Mouse (Mus musculus) left cerebral cortex, adult 11 months (tissue): ENCODE measurements around the gene Fmo1.

Experiments used
- DNase-seq: peaks from one replicate; pipeline ENCODE4 v3.0.0; 2022; ENCODE audit warnings: low spot score

Gene Fmo1

GRCm38 (mm10) chr1:162862328-162862727, 4.1 kb downstream of the Fmo1 start:
- DNase-seq: no peak

DNA sequence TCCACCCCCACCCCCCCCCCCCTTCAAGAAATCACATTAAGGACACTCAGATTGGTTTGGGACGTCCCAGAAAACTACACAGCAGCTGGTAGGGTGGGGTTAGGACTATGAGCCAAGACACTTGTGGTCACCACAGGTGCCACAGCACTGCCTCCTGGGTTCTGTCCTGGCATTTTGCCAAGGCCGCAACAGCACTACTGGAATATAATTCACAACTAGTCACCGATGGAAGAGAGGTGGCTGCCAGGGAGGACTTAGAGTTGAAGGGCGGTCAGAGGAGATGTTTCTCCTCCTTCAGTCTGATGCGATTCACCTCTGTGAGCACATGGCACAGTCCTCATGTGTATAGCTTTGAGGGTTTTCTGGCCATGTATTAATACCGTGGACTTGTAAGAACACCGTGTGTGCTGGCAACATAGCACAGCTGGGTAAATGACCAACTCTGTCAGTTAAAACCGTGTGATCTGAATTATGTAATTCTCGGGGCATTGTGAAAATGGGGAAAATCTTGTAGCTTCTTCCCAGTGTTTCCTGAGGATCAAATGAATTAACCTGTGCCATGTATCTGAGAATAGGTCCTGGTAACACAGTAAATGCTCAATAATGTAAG, 6.3 kb downstream of the Fmo1 start:
- DNase-seq: no peak

- no peak for DNase-seq
These were observed 6.8 kb downstream of the Fmo1 start for GRCm38 (mm10) chr1:162859545-162859976.

DNA sequence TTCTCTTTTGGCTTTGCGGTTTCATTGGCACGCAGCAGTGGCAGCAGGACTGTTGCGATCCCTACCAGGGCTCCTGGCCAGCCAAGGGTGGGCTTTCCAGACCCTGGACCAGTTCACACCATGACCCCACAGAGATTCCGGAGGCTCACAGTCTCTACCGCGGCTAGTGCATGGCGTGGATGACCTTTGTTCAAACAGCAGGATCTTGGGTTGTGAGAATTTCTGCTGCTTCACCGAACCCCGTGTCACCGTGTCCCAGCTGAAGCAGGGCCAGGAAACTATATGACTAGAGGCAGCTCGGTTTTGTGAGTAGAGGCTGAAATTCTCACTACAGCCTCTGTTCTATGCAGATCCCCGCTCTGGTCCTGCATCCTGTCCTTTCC, 7.7 kb downstream of the Fmo1 start:
- no peak for DNase-seq

DNA sequence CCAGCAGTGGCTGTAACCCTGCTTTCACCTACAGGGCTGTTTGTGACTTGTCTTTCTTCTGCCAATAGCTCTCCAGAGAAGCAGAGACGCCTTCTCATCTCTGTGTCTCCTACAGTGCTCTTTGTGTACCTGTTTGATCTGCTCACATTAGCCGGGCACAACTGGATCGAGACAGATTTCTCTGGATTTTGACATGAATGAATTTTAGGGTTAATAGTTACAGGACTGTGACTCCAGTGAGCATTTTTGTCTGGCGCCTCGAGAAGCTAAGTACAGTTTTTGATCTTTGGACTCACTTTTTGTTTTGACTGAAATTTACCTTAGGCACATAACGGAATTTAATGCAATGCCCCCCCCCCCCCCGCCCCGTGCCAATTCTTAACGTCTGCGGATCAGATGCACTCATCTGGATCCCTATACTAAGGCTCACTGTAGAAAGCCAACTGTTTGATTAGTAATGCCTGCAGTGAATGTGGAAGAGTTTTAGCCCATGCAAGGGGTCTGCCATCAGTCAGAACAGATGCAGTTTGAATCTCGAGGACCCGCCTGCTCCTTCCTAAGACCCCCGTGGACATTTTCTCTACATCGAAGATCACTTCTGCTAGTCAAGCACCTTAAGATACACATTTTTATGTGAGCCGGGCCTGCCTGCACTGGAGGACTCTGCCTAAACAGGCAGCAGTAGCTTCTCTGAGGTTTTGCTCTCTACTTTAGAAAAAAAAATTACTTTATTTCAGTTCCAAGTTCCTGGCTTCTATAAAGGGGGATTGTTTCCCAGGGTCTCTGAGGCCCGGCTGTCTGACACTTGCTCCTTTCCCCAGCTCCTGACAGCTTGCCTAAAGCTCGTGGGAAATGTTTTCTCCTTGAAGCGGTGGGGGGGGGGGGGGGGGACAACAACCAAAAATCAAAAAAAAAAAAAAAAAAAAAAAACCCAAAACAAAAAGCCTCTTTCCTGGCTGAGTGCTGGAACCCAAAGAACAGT, 8.4 kb downstream of the Fmo1 start:
- no peak for DNase-seq

GRCm38 (mm10) chr1:162853812-162854482, 12.5 kb downstream of the Fmo1 start:
- DNase-seq: no peak

DNA sequence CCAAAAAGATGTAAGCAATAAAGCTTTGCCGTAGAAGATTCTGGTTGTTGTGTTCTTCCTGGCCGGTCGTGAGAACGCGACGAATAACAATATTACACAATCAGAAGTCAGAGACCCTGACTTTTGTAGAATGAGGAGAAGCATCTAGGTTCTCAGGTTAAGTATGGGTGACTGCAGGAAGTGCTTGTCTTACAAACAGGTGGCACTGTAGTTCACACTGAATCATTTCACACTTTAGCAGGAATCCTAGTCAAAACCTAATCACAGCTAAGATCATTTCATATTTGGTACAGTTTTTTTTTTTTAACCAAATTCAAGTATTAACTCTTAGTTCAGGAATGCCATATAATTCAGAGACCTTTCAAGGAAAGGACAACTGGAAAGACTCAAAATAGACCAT, 18.9 kb downstream of the Fmo1 start:
- no peak for DNase-seq

DNA sequence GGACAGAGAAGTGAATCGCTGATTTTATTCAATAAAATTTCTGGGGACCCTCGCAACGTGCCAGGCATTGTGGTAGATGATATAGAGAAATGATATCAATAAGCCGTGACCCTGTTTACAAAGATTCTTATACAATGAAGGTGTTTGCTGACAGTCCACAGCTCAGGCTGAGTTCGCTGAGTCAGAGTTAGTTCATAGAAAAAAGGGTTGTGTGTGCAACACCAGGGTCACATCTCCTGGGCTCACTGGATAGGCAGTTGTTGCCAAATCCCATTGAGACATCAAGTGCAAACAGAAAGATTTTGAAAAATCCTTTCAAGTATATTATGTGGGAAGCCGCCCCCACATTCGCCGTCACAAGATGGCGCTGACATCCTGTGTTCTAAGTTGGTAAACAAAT, 26.2 kb downstream of the Fmo1 start:
- no peak for DNase-seq

GRCm38 (mm10) chr1:162838976-162839375, 27.4 kb downstream of the Fmo1 start:
- no peak for DNase-seq

DNA sequence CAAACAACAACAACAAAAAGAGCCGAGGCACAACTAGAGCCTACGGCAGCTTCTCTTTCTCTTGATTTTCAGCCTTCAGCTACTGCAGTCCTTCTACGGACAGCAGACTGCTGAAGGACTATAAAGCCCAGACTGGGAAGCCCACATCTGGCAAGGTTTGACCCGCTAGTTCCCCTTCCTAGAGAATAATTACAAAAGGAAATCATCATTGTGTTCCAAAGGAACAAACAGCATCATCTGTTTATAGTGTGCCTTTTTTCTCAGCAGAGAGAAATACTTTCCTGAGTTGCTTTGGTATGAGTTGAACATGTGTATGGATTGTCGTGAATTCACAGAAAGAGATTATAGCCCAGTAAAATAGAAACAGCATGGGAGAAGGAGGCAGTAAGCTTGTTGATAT, 32.1 kb downstream of the Fmo1 start:
- DNase-seq: no peak

GRCm38 (mm10) chr1:162832574-162832953, 33.8 kb downstream of the Fmo1 start:
- DNase-seq: no peak

DNA sequence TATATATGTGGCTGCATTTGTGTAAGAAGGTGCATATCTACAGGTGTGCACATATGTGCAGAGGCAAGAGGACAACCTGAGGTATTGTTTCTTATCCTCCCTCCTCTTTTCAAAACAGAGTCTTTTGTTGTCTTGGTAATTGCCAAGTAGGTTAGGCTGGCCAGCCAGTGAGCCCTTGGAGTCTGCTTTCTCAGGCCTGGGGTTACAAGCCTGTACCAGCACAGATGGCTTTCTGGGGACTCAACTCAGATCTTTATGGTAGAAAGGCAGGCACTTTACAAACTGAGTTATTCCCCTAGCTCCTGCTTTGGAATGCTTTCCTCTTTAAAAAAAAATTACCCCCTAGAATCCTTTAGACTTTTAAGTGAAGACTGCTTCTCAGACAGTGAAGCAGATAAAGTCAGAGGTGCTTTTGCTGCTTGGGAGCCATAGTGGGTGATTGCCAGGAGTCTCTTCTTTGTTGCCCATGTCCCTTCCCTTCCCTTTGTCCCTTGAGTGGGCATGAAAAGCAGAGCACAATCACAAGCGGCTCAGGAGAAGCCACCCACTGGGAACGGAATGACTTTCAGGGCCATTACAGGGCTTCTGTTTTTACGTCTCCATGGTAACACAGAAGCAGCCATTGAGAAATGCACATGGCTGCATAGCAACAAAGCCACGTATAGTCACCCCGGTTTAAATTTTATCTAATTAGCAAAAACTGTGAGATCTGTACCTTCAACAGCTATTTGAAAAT, 34.4 kb downstream of the Fmo1 start:
- DNase-seq: no peak

DNA sequence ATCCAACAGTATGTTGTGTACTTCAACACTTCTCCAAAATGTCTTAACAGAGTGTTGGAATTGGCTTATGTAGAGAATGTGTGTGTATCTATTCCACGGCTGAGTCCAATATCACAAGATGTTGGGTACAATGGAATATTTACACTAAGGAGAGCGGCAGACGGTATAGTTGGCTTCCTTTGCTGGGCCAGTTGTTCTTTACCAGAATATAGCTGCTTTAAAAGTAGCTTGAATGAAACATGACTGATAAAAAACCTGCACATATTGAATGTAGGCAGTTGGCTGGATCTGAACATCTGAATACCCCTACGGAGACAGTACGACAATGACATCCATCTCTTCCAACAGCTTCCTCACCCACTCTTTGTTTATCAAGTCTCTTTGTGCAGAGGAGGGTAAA, 47.1 kb downstream of the Fmo1 start:
- no peak for DNase-seq

- no peak for DNase-seq
These were observed 50.9 kb downstream of the Fmo1 start for GRCm38 (mm10) chr1:162815381-162816127.

- no peak for DNase-seq
These were observed 51.5 kb downstream of the Fmo1 start for GRCm38 (mm10) chr1:162814932-162815331.

DNA sequence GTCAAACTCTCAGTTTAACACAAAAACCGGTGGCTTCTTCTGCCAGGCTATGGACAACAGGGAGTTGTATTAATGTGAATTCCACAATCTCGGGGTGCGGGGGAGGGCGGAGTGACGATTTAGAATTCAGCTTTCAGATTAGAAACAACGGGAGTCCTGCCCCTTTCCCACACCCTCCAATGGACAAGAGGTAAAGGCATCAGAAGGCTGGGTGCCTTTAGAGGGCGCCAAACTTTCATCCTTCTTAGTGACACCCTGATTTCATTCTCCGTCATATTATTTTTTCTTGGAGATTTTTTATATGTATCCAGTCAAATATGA, 52.6 kb downstream of the Fmo1 start, which contains the start of gene Fmo4:
Fmo4 (minus strand) TSS at position 137 of the 321 bp plus-strand sequence.
- DNase-seq: no peak

DNA sequence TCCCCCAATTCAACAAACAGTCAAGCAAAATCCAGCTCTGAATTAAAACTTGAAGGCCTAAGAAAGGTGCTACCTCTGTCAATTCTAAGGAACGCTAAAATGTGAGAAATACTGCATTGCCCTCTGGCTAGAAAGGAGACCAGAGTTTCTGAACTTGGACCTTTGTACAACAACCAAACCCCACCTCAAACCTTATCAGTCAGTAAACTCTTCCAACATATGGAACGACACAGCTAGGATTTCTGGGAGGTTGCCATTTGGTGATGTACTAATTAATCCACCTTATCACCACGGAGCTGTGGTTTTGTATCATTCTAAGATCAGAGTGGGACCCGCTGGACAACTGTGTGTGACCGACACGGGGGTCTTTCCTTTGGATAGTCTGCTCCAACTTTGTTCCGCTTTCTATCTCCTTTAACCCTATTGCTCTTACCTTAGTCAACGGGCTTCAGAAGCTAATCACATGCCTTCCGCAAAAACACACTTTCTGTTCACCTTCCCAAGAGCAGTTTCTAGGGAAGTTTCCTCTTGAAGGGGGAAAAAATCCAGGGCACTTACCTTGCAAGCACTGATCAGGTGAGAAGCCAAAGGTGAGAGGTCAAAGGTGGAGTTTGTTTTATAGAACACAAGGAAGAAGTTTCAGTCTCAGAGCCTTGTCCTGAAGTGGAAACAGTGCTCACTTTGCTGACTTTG, 53.1 kb downstream of the Fmo1 start:
- no peak for DNase-seq

- no peak for DNase-seq
These were observed 57.9 kb downstream of the Fmo1 start for GRCm38 (mm10) chr1:162808541-162808940.

GRCm38 (mm10) chr1:162807441-162807840, 59.0 kb downstream of the Fmo1 start:
- no peak for DNase-seq

DNA sequence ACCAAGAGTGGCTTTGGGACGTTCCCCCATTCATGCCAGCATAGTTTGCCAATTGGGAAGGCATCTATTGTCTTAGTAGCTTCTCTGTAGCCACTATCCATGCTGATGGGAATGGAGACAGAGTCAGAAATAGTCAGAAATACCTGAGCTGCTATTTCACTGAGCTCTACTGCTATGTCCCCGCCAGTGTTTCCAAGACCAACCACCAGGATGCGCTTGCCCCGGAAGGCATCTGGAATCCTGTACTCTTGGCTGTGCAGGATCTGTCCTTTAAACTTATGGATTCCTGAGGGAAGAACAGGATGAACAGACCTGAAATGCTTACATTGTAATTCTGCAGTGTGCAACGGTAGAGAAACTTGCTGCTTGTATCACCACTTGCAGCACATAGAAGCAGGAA, 61.4 kb downstream of the Fmo1 start:
- DNase-seq: no peak

GRCm38 (mm10) chr1:162796441-162796840, 70.0 kb downstream of the Fmo1 start:
- no peak for DNase-seq
